Mouse (Mus musculus) gastrocnemius, postnatal 36 days (tissue): ENCODE results near the gene Gm19684. TPM values are rescaled to one million over a fixed set of nuclear protein-coding genes. Genes with fewer than 3 reads are reported as not detected.
"Not testable (repeated sequence)": the region's sequence is repeated elsewhere in the genome, so short reads cannot be mapped to it uniquely, and the experiment has no call there.

Experiments used
- DNase-seq, 2 experiments: peaks; one replicate each; pipeline ENCODE4 v3.0.0; 2022
- intact Hi-C: fragments of 180-260 bp; cut with DNase I; formaldehyde crosslinking; loops from one replicate; pipeline ENCODE4 v1.15.1; 2025
- long read RNA-seq, 2 experiments: library from polyadenylated mRNA; stranded (forward); transcript quantifications; one replicate each; pipeline ENCODE4 v2.0.0; 2021
- total RNA-seq, 2 experiments: library from RNA; stranded (reverse); gene quantifications; 2 replicates each; pipeline ENCODE4 v1.2.3; 2021

Gm19684 gene
- not detected for total RNA-seq
- long read RNA-seq, experiment 1, result 0 reads
- long read RNA-seq, experiment 2, result 0 reads

GRCm38 (mm10) chr17:36121352-36122020 is at the start of gene Gm19684:
TSS of gene Gm19684 (plus strand) at chr17:36121678.
- DNase-seq, intact Hi-C loops: not testable (repeated sequence)

- DNase-seq, intact Hi-C loops: not testable (repeated sequence)
Measured at GRCm38 (mm10) chr17:36081901-36082300, 39.6 kb upstream of the Gm19684 start.

- intact Hi-C loops, DNase-seq: not testable (repeated sequence)
Measured at GRCm38 (mm10) chr17:36082519-36083232, 38.8 kb upstream of the Gm19684 start.

- intact Hi-C loops, result no loop called here
- no peak for DNase-seq
Measured at GRCm38 (mm10) chr17:36083266-36083869, 38.1 kb upstream of the Gm19684 start.

GRCm38 (mm10) chr17:36083870-36084451 is 37.5 kb upstream of the Gm19684 start:
- intact Hi-C loops, result no loop called here
- no peak for DNase-seq

GRCm38 (mm10) chr17:36085976-36086375 is 35.5 kb upstream of the Gm19684 start:
- DNase-seq, result not testable (repeated sequence)
- intact Hi-C loops, result loop anchor here (5.0 kb wide), 1 partner anchor 101 kb away; no protein-coding TSS in a partner anchor

GRCm38 (mm10) chr17:36091933-36092332 is 29.5 kb upstream of the Gm19684 start:
- intact Hi-C loops, result not testable (repeated sequence)

GRCm38 (mm10) chr17:36092520-36092919 is 29.0 kb upstream of the Gm19684 start:
- DNase-seq, intact Hi-C loops: not testable (repeated sequence)

More at GRCm38 (mm10) chr17:36091933-36092332, 29.5 kb upstream of the Gm19684 start:
- DNase-seq, result not testable (repeated sequence)

GRCm38 (mm10) chr17:36093936-36094335 is 27.5 kb upstream of the Gm19684 start:
- DNase-seq, result no peak
- intact Hi-C loops, result no loop called here

- intact Hi-C loops, result not testable (repeated sequence)
Measured at GRCm38 (mm10) chr17:36099603-36100002, 21.9 kb upstream of the Gm19684 start.

GRCm38 (mm10) chr17:36102091-36102490 is 19.4 kb upstream of the Gm19684 start:
- DNase-seq, intact Hi-C loops: not testable (repeated sequence)

More at GRCm38 (mm10) chr17:36099603-36100002, 21.9 kb upstream of the Gm19684 start:
- not testable (repeated sequence) for DNase-seq

- DNase-seq, intact Hi-C loops: not testable (repeated sequence)
Measured at GRCm38 (mm10) chr17:36110129-36110528, 11.3 kb upstream of the Gm19684 start.

GRCm38 (mm10) chr17:36110641-36111509 is 10.6 kb upstream of the Gm19684 start:
- DNase-seq, intact Hi-C loops: not testable (repeated sequence)

GRCm38 (mm10) chr17:36111510-36111868 is 10.0 kb upstream of the Gm19684 start:
- DNase-seq, intact Hi-C loops: not testable (repeated sequence)

GRCm38 (mm10) chr17:36113979-36114593 is 7.4 kb upstream of the Gm19684 start:
- intact Hi-C loops, DNase-seq: not testable (repeated sequence)

- intact Hi-C loops, result loop anchor here (5.0 kb wide), 1 partner anchor 119 kb away; no protein-coding TSS in a partner anchor
Measured at GRCm38 (mm10) chr17:36116545-36116944, 4.9 kb upstream of the Gm19684 start.

GRCm38 (mm10) chr17:36120839-36121238 is 639 bp upstream of the Gm19684 start:
- DNase-seq, intact Hi-C loops: not testable (repeated sequence)

More at GRCm38 (mm10) chr17:36116545-36116944, 4.9 kb upstream of the Gm19684 start:
- not testable (repeated sequence) for DNase-seq

GRCm38 (mm10) chr17:36124111-36124510 is 2.6 kb downstream of the Gm19684 start:
- intact Hi-C loops, result not testable (repeated sequence)

GRCm38 (mm10) chr17:36128525-36128924 is 7.0 kb downstream of the Gm19684 start:
- DNase-seq, intact Hi-C loops: not testable (repeated sequence)

More at GRCm38 (mm10) chr17:36124111-36124510, 2.6 kb downstream of the Gm19684 start:
- DNase-seq, result not testable (repeated sequence)
